Mouse (Mus musculus) myocyte (in vitro differentiated cells): ENCODE data around the gene Bend5.

Source experiments
- CEBPB ChIP-seq: IDR thresholded peaks from 2 replicates; pipeline ENCODE4 v1.6.1; 2011; ENCODE audit warnings: mild to moderate bottlenecking, moderate library complexity; ENCODE audit not compliant: poor library complexity, insufficient read depth, severe bottlenecking
- MAX ChIP-seq: IDR thresholded peaks from one replicate; pipeline ENCODE4 v1.6.1; 2011; ENCODE audit warnings: low read depth, mild to moderate bottlenecking, control low read depth
- MYOG ChIP-seq, 3 experiments: IDR thresholded peaks; one replicate each; pipeline ENCODE4 v1.6.1; 2011; ENCODE audit warnings: control low read depth in 2 of 3, low read depth in 2 of 3, mild to moderate bottlenecking in 2 of 3; ENCODE audit not compliant: insufficient read length in 2 of 3, control insufficient read depth in 1 of 3, insufficient read depth in 1 of 3
- POLR2A ChIP-seq: IDR thresholded peaks from one replicate; pipeline ENCODE4 v1.6.1; 2011; ENCODE audit warnings: low read depth, mild to moderate bottlenecking, control low read depth, moderate library complexity; ENCODE audit not compliant: insufficient read length
- TCF12 ChIP-seq: IDR thresholded peaks from one replicate; pipeline ENCODE4 v1.6.1; 2011; ENCODE audit warnings: mild to moderate bottlenecking, control low read depth; ENCODE audit not compliant: poor library complexity, insufficient read depth, severe bottlenecking

DNA sequence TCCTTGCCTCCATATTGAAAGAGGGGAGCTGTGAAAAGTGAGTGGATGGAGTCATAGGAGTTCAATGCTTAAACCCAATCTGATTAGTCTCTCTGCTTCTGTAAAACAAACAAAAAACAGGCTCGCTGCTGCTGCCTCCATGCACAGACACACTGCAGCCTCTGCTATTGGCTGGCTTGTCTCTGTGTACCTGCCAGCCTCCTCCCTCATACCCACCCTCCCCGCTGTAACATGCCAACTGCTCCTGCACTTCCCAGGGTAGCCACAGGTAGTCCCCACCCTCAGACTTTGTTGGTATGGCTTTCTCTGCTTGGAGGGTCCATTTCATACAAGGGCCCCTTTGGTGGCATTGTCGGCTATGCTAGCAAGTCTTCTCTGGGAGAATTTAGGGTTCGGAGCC is 62.7 kb downstream of the Bend5 start:
- TF ChIP-seq CEBPB (no peak), POLR2A (no peak), MYOG (IDR thresholded peaks at IDR 0.05; ENCODE audit: control insufficient read depth in 1 of 3, insufficient read depth in 1 of 3, insufficient read length in 2 of 3, low read depth in 2 of 3) (no peak), TCF12 (no peak), MAX (no peak)
